Mouse (Mus musculus) 416B (cell line): ENCODE data around the gene Slc7a9.

Experiments
- DNase-seq: peaks from one replicate; pipeline ENCODE4 v3.0.0; 2011; ENCODE audit warnings: low read depth

Slc7a9 gene

GRCm38 (mm10) chr7:35447996-35448846 lies at the start of gene Slc7a9:
TSS of gene Slc7a9 (plus strand) at chr7:35448796.
- DNase-seq = no peak

GRCm38 (mm10) chr7:35401169-35401568 lies 47.4 kb upstream of the Slc7a9 start:
- DNase-seq = no peak

- DNase-seq = no peak
Observed at GRCm38 (mm10) chr7:35415226-35415625, 33.4 kb upstream of the Slc7a9 start.

- DNase-seq = no peak
Observed at GRCm38 (mm10) chr7:35415801-35416653, 32.6 kb upstream of the Slc7a9 start.

- DNase-seq = no peak
Observed at GRCm38 (mm10) chr7:35416654-35416948, 32.0 kb upstream of the Slc7a9 start.

- DNase-seq = peak; percentile 31
Observed at GRCm38 (mm10) chr7:35423071-35423470, 25.5 kb upstream of the Slc7a9 start.

- no peak for DNase-seq
Observed at GRCm38 (mm10) chr7:35428146-35428545, 20.4 kb upstream of the Slc7a9 start.

- DNase-seq = no peak
Observed at GRCm38 (mm10) chr7:35435266-35435665, 13.3 kb upstream of the Slc7a9 start.

GRCm38 (mm10) chr7:35447501-35447900 lies 1.1 kb upstream of the Slc7a9 start:
- no peak for DNase-seq

- DNase-seq = no peak
Observed at GRCm38 (mm10) chr7:35448867-35449266, 271 bp downstream of the Slc7a9 start.

GRCm38 (mm10) chr7:35456091-35456814 lies 7.7 kb downstream of the Slc7a9 start:
- no peak for DNase-seq

- no peak for DNase-seq
Observed at GRCm38 (mm10) chr7:35460971-35461370, 12.4 kb downstream of the Slc7a9 start.

- DNase-seq = no peak
Observed at GRCm38 (mm10) chr7:35465027-35465426, 16.4 kb downstream of the Slc7a9 start.

GRCm38 (mm10) chr7:35467856-35468255 lies 19.3 kb downstream of the Slc7a9 start:
- no peak for DNase-seq

GRCm38 (mm10) chr7:35470794-35471193 lies 22.2 kb downstream of the Slc7a9 start:
- DNase-seq = no peak

- DNase-seq = no peak
Observed at GRCm38 (mm10) chr7:35476457-35476856, 27.9 kb downstream of the Slc7a9 start.

GRCm38 (mm10) chr7:35485126-35485525 lies 36.5 kb downstream of the Slc7a9 start:
- no peak for DNase-seq

GRCm38 (mm10) chr7:35486553-35486952 lies 38.0 kb downstream of the Slc7a9 start:
- DNase-seq = no peak

- DNase-seq = no peak
Observed at GRCm38 (mm10) chr7:35490186-35490585, 41.6 kb downstream of the Slc7a9 start.

- no peak for DNase-seq
Observed at GRCm38 (mm10) chr7:35491005-35491404, 42.4 kb downstream of the Slc7a9 start.

GRCm38 (mm10) chr7:35497516-35497915 lies 48.9 kb downstream of the Slc7a9 start:
- DNase-seq = no peak

GRCm38 (mm10) chr7:35501995-35502394 lies 53.4 kb downstream of the Slc7a9 start:
- no peak for DNase-seq
